Mouse (Mus musculus): ENCODE data around the gene Gm5460. TPM values are rescaled to one million over a fixed set of nuclear protein-coding genes. Genes with fewer than 3 reads are reported as not detected.

Gene Gm5460
- polyA plus RNA-seq, 1 experiment from 2014 or later, result not detected

GRCm38 (mm10) chr14:34002358-34002757 lies 14.2 kb upstream of the Gm5460 start:
- Histone ChIP-seq H3K4me3 (ENCODE audit: low read depth, low read length) (no peak overlapping the region), H3K27ac (replicated peaks) (no peak overlapping the region), H3K9me3 (ENCODE audit: control insufficient read depth, low read length) (no peaks in the 10 kb centered on the region), H3K36me3 (ENCODE audit: control insufficient read depth, insufficient read depth, low read length) (no peaks in the 10 kb centered on the region), H3K4me1 (replicated peaks; ENCODE audit: control insufficient read depth, insufficient read depth) (no peaks in the 10 kb centered on the region), H3K9ac (ENCODE audit: low read length) (no peak overlapping the region), H3K4me2 (replicated peaks; ENCODE audit: low read depth) (no peak overlapping the region), H3K27me3 (ENCODE audit: control insufficient read depth, insufficient read depth, low read length) (no peaks in the 10 kb centered on the region)
- ATAC-seq (ENCODE audit: low FRiP score, low TSS enrichment) (no peak), DNase-seq (ENCODE audit: low spot score) (no peak)
- TF ChIP-seq CTCF (IDR thresholded peaks at IDR 0.05; ENCODE audit: low read depth) (no peak), EP300 (optimal IDR thresholded peaks at IDR 0.05) (no peak)
- 91% methylated on average over 5 of the region's 5 CpGs for WGBS

DNA sequence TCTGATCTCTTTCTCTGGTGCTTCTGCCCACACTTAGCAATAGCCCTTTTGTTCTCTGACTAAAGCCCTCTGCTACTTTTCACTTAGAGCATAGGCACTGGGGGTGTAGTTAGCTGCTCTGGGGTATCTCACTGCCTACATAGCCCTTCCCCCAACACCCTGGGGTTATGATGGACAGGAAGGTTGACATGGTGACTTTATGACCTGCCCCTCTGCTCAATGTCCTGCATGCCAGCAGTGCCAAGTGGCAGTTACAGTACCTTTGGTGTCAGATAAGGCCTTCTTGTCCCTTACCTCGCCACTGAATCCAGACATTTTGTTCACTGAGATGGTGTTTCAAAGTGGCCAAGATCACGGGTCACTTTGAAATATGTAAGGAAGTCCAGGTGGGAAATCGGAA lies 1.5 kb upstream of the Gm5460 start, which contains the start of gene Gm30083:
Gene Gm30083, minus strand, starts transcription at position 120 of the 400 bp plus-strand sequence.
- no peak within 1 kb of the TSS for H3K9ac ChIP-seq (ENCODE audit: low read length)
- no peaks in the 10 kb centered on the region for H3K27me3 ChIP-seq (ENCODE audit: control insufficient read depth, insufficient read depth, low read length)
- H3K4me3 ChIP-seq (ENCODE audit: low read depth, low read length), result no peak within 1 kb of the TSS
- no peaks in the 10 kb centered on the region for H3K9me3 ChIP-seq (ENCODE audit: control insufficient read depth, low read length)
- ATAC-seq (ENCODE audit: low FRiP score, low TSS enrichment), result no peak
- H3K4me1 ChIP-seq (replicated peaks; ENCODE audit: control insufficient read depth, insufficient read depth), result no peaks in the 10 kb centered on the region
- no peak for DNase-seq (ENCODE audit: low spot score)
- no peaks in the 10 kb centered on the region for H3K36me3 ChIP-seq (ENCODE audit: control insufficient read depth, insufficient read depth, low read length)
- no peak for TF ChIP-seq CTCF (IDR thresholded peaks at IDR 0.05; ENCODE audit: low read depth)
- TF ChIP-seq EP300 (optimal IDR thresholded peaks at IDR 0.05), result no peak
- WGBS, result 79% methylated on average over 3 of the region's 3 CpGs
- H3K27ac ChIP-seq (replicated peaks), result no peak within 1 kb of the TSS
- no peak within 1 kb of the TSS for H3K4me2 ChIP-seq (replicated peaks; ENCODE audit: low read depth)

GRCm38 (mm10) chr14:34016938-34017337 lies 380 bp downstream of the Gm5460 start:
- no peaks in the 10 kb centered on the region for H3K4me1 ChIP-seq (replicated peaks; ENCODE audit: control insufficient read depth, insufficient read depth)
- H3K36me3 ChIP-seq (ENCODE audit: control insufficient read depth, insufficient read depth, low read length), result no peaks in the 10 kb centered on the region
- no peak for ATAC-seq (ENCODE audit: low FRiP score, low TSS enrichment)
- H3K27ac ChIP-seq (replicated peaks), result no peak overlapping the region
- DNase-seq (ENCODE audit: low spot score), result no peak
- H3K9me3 ChIP-seq (ENCODE audit: control insufficient read depth, low read length), result no peaks in the 10 kb centered on the region
- no peaks in the 10 kb centered on the region for H3K27me3 ChIP-seq (ENCODE audit: control insufficient read depth, insufficient read depth, low read length)
- WGBS, result 87% methylated on average over 2 of the region's 2 CpGs
- H3K4me2 ChIP-seq (replicated peaks; ENCODE audit: low read depth), result no peak overlapping the region
- TF ChIP-seq CTCF (IDR thresholded peaks at IDR 0.05; ENCODE audit: low read depth), result no peak
- TF ChIP-seq EP300 (optimal IDR thresholded peaks at IDR 0.05), result no peak
- no peak overlapping the region for H3K4me3 ChIP-seq (ENCODE audit: low read depth, low read length)
- H3K9ac ChIP-seq (ENCODE audit: low read length), result no peak overlapping the region

DNA sequence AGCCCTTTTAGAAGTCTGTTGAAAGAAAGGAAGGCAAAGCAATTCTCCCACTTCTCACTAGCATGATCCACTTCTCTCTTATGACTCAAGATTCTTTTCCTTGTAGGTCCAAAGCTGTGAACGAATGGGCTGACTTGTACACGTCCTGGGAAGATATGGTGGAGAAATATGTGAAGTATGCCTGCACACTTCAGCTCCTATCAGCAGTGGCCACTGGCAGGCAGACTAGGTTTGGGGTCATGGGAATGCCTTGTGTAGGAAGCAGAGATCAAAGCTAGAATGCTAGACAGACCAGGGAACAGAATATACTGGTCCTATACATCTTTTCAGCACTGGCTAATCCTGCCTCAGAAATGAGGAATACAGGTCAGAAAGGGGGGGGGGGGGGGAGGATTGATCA lies 10.2 kb downstream of the Gm5460 start:
- H3K27ac ChIP-seq (replicated peaks), result no peak overlapping the region
- DNase-seq (ENCODE audit: low spot score) (no peak), ATAC-seq (ENCODE audit: low FRiP score, low TSS enrichment) (no peak)
- TF ChIP-seq CTCF (IDR thresholded peaks at IDR 0.05; ENCODE audit: low read depth), result no peak
- no peak for TF ChIP-seq EP300 (optimal IDR thresholded peaks at IDR 0.05)
- H3K36me3 ChIP-seq (ENCODE audit: control insufficient read depth, insufficient read depth, low read length), result no peaks in the 10 kb centered on the region
- no peaks in the 10 kb centered on the region for H3K4me1 ChIP-seq (replicated peaks; ENCODE audit: control insufficient read depth, insufficient read depth)
- H3K4me2 ChIP-seq (replicated peaks; ENCODE audit: low read depth), result no peak overlapping the region
- WGBS, result 46% methylated on average over 2 of the region's 2 CpGs
- H3K27me3 ChIP-seq (ENCODE audit: control insufficient read depth, insufficient read depth, low read length), result no peaks in the 10 kb centered on the region
- H3K9ac ChIP-seq (ENCODE audit: low read length), result no peak overlapping the region
- H3K4me3 ChIP-seq (ENCODE audit: low read depth, low read length), result no peak overlapping the region
- H3K9me3 ChIP-seq (ENCODE audit: control insufficient read depth, low read length), result no peaks in the 10 kb centered on the region

GRCm38 (mm10) chr14:34033841-34034610 lies 17.5 kb downstream of the Gm5460 start:
- Histone ChIP-seq H3K4me3 (ENCODE audit: low read depth, low read length) (no peak overlapping the region), H3K9ac (ENCODE audit: low read length) (no peak overlapping the region), H3K4me2 (replicated peaks; ENCODE audit: low read depth) (no peak overlapping the region), H3K9me3 (ENCODE audit: control insufficient read depth, low read length) (no peaks in the 10 kb centered on the region), H3K27me3 (ENCODE audit: control insufficient read depth, insufficient read depth, low read length) (no peaks in the 10 kb centered on the region), H3K4me1 (replicated peaks; ENCODE audit: control insufficient read depth, insufficient read depth) (no peaks in the 10 kb centered on the region), H3K36me3 (ENCODE audit: control insufficient read depth, insufficient read depth, low read length) (no peaks in the 10 kb centered on the region), H3K27ac (replicated peaks) (no peak overlapping the region)
- ATAC-seq (ENCODE audit: low FRiP score, low TSS enrichment) (no peak), DNase-seq (ENCODE audit: low spot score) (no peak)
- no peak for TF ChIP-seq EP300 (optimal IDR thresholded peaks at IDR 0.05)
- TF ChIP-seq CTCF (IDR thresholded peaks at IDR 0.05; ENCODE audit: low read depth), result no peak
- 85% methylated on average over 8 of the region's 8 CpGs for WGBS

GRCm38 (mm10) chr14:34041241-34041640 lies 24.7 kb downstream of the Gm5460 start:
- no peak overlapping the region for H3K9ac ChIP-seq (ENCODE audit: low read length)
- no peaks in the 10 kb centered on the region for H3K27me3 ChIP-seq (ENCODE audit: control insufficient read depth, insufficient read depth, low read length)
- H3K36me3 ChIP-seq (ENCODE audit: control insufficient read depth, insufficient read depth, low read length), result no peaks in the 10 kb centered on the region
- no peak for ATAC-seq (ENCODE audit: low FRiP score, low TSS enrichment)
- H3K4me2 ChIP-seq (replicated peaks; ENCODE audit: low read depth), result no peak overlapping the region
- H3K4me1 ChIP-seq (replicated peaks; ENCODE audit: control insufficient read depth, insufficient read depth), result no peaks in the 10 kb centered on the region
- no peaks in the 10 kb centered on the region for H3K9me3 ChIP-seq (ENCODE audit: control insufficient read depth, low read length)
- H3K27ac ChIP-seq (replicated peaks), result no peak overlapping the region
- TF ChIP-seq EP300 (optimal IDR thresholded peaks at IDR 0.05) (no peak), CTCF (IDR thresholded peaks at IDR 0.05; ENCODE audit: low read depth) (no peak)
- no peak for DNase-seq (ENCODE audit: low spot score)
- WGBS, result 82% methylated on average over 4 of the region's 4 CpGs
- no peak overlapping the region for H3K4me3 ChIP-seq (ENCODE audit: low read depth, low read length)
